Mouse (Mus musculus) cerebellum, postnatal 14 days (tissue): ENCODE measurements around the gene Dhdh.
A peak's percentile ranks its signal among the peaks of the same experiment; 100 is the strongest.
"Not testable (repeated sequence)": the region's sequence is repeated elsewhere in the genome, so short reads cannot be mapped to it uniquely, and the experiment has no call there.

ENCODE experiments used
- DNase-seq, 2 experiments: peaks; one replicate each; pipeline ENCODE4 v3.0.0; 2021; ENCODE audit warnings: mixed read lengths in 2 of 2

Dhdh gene

DNA sequence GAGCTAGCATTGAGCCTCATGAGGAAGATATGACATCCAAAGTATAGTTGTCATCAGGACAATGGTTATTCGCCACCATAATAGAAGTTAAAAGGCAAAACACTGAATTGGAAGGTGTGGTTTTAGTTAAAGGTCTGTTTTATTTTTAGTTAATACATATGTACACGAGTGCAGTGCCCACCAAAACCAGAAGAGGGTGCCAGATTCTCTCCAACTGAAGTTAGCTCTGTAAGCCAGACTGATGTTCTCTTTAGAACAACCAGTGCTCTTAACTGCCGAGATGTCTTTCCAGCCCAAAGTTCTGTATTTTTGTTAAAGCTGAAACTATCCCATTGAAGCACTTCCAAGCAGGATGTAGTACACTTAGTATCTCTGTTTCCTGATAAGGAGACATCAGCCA lies 17.7 kb downstream of the Dhdh start:
- DNase-seq, result peak; percentile 79 to 86

DNA sequence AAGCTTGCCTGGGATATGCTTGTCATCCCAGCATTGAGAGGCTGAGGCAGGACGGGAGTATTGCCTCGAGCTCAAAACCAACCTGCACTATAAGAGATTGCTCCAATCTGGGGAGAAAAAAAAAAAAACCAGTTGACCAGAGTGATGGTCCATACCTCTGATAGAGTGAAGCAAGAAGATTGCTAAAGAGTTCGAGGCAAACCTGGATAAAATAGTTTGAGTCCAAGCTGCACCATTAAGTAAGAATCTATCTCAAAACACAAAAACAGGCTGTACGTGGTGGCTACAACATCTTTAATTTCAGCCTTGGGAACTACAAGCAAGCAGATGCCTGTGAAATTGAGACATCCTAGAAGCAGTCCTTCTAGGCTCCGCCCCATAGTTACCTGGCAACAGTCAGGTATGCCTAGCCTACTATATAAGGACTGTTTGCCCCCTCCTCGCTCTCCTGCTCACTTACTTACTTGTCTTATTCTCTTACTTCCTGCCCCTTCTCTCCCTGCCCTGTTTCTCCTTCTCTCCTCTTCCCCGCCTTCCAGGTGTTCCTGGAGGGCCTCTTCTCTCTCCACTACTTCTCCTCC lies 21.4 kb downstream of the Dhdh start:
- no peak for DNase-seq

DNA sequence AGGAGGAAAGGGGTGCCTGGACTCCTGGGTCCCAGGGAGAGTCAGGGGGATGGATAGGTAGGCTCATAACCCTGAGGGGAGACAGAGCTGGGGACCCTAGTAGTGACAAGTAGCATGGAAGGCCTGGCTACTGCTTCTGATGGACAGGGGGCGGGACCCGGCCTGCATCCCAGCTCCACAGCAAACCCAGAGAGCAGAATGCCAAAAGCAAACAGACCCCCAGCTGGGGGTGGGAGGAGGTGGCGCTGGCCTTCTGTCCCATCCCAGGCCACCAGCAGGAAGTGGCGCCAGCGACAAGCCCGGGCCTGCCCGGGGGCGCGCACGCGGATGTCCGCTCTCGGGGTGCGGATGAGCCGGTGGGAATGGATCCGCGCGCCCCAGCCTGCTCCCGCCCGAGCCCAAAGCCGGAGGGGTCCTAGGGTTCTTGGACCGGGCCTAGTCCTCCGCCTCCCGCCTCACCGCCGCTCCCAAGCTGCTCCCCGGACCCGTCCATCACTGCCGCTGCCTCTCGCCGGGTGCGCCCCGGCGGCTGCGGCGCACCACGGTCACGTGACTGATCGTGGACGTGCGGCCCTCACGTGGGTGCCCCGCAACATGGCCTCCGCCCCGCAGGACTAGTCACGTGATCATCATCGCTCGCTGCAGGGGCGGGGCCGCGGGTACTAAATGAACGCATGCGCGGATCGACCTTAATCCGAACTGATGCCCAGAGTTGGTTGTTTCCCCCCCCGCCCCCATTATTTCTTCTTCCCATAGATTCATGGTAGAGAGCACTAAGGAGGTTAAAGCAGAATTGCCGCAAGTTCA lies 22.1 kb downstream of the Dhdh start, which contains the start of gene Bax:
Gene Bax, minus strand, starts transcription at position 616 of the 807 bp plus-strand sequence.
- peak; percentile 99 for DNase-seq

DNA sequence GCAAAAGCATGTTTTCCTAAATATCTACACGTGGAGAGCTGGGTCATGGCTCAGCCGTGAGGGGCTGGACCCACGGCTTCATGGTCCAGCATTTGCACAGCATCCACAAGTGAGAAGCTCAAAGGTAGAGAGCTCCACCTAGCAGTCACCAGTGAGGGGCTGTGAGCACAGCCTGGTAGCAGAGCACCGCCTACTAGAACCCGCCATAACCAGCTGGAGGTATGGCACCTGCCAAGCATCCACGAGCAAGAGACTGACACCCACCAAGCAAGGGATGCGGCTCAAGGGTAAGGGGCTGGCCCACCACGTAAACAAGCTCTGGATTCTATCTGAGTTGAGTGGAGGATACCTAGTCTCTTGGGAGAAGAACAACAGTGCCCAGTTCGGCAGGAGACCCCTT lies 23.1 kb downstream of the Dhdh start:
- DNase-seq, result peak in 1 of 2 experiments; percentile 45

DNA sequence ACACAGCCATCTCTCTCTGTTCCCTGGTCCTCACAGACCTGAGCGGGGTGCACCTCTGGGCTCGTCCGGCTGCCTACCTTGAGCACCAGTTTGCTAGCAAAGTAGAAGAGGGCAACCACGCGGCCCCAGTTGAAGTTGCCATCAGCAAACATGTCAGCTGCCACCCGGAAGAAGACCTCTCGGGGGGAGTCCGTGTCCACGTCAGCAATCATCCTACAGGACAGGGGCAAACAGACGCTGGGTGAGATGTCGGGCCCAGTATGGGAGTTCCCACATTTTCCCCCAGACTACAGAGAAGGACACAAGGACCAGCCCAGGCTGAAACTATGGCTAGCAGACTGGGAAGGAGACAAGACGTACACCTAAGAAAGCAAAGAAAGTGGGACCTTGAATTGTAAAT lies 23.5 kb downstream of the Dhdh start:
- DNase-seq, result no peak

DNA sequence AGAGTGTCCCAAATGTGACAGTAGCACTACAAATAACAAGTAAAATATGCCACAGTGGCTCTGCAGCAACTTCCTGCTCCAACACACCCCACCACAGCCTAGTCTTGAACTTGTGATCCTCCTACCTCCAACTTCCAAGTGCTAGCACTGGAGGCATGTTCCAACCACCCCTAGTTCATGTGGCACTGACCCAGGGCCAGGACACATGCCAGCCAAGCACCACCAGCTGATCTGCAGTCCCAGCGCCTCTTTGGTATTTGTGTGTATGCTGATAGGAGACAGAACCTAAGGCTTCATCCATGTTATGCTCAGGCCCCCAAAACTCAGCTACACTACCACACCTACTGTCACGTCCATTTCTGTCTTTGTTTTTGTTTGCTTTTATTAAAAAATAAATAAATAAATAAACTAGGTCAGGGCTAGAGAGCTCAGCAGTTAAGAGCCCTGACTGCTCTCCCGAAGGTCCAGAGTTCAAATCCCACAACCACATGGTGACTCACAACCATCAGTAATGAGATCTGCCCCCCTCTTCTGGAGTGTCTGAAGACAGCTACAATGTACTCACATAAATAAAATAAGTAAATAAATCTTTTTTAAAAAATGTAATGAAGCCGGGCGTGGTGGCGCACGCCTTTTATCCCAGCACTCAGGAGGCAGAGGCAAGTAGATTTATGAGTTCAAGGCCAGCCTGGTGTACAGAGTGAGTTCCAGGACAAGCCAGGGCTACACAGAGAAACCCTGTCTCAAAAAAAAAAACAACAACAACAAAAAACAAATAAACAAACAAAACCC lies 24.4 kb downstream of the Dhdh start:
- peak in 1 of 2 experiments; percentile 59 for DNase-seq

DNA sequence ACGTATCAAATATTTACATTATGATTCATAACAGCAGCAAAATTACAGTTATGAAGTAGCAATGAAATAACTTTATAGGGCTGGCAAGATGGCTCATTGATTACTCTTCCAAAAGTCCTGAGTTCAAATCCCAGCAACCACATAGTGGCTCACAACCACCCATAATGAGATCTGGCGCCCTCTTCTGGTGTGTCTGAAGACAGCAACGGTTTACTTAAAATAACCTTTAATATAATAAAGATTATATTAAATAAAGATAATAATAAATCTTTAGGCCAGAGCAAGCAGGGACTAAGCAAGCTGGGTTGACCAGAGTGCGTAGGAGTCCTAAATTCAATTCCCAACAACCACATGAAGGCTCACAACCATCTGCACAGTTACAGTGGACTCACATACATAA lies 25.7 kb downstream of the Dhdh start:
- DNase-seq, result not testable (repeated sequence)

DNA sequence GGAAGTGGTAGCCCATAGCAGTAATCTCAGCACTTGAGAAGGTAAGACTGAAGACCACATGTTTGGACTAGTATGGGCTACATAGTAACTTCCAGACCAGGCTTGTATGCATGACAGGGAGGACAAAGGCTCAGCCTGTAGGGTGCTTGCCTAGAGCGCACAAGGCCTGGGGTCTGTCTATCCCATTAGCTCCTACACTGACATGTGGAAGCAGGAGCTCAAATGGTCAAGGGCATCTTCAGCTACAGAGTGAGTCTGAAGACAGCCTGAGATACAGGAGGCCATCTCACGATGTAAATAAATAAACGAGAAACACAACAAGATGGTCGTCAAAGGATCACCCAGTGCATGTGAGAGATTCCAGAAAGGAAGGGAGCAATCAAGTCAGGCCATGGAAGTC lies 26.3 kb downstream of the Dhdh start:
- no peak for DNase-seq

DNA sequence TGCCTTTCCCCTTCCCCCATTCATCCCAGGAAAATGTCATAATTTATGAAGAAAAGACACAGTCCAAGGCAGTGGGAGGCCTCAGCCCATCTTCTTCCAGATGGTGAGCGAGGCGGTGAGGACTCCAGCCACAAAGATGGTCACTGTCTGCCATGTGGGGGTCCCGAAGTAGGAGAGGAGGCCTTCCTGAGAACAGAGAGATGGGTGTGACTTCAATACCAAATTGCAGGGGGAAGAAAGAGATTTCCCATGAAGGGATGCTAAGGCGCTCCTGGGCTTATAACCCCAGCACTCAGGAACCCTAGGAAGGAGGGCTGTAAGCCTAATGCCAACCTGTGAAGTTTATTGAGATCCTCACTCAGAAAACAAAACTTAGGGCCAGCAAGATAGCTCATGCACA lies 26.8 kb downstream of the Dhdh start:
- DNase-seq, result no peak

DNA sequence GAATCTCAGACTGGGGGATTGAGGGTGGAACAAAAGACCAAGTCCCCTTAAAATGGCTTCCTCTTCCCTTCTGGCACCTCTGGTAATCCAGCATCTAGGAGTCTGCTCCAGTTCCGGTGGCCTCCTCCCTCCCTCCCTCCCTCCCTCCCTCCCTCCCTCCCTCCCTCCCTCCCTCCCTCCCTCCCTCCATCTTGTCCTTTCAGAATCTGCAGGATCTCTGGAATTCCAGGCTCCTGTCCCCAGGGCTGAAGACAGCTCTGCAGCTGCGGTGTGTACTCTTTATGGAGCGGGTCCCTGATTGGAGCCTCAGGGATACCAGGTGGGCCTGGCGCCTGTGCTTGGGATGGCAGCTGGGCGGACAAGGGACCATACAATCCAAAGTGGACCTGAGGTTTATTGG lies 27.3 kb downstream of the Dhdh start:
- DNase-seq, result peak in 1 of 2 experiments; percentile 38

DNA sequence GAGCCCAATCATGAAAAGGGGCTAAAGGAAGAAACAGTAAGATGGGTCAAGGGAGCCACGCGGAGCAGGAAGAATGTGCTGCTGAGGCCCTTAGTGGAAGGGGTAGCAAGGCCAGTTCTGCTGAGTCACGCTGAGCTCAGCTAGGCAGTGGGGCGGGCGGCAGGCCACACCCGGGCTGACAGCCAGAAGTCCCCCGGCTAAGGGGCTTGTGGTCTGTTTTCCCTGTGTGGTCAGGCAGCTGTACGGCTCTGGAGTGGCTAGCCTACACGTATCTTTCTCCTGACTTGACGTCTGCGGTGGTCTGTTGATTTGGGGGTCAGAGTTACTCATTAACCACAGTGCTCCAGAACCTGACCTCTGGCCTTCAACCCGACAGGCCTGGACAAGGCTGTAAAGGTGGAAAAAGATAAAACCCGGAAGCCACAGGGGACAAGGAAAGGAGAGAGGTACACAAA lies 27.7 kb downstream of the Dhdh start:
- DNase-seq, result peak; percentile 58 to 70

DNA sequence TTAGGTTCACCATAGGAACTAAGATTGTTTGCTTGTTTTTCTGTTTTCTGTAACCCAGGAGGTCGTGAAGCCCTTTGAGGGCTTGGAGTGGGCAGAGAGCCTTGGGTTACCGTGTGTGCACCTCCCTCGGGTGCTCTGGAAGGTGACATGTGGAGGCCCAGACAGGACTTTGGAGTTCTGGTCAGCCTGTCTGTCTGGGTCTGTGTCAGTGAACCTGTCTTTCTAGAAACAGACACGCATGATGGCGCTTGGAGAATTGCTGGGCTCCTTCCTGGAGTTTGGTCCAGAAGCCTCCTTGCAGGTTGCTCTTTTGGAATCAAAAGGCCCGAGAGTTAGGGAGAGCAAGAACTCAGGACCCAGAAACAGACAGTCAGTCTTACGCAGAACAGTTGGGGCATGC lies 28.2 kb downstream of the Dhdh start:
- DNase-seq, result peak in 1 of 2 experiments; percentile 41

DNA sequence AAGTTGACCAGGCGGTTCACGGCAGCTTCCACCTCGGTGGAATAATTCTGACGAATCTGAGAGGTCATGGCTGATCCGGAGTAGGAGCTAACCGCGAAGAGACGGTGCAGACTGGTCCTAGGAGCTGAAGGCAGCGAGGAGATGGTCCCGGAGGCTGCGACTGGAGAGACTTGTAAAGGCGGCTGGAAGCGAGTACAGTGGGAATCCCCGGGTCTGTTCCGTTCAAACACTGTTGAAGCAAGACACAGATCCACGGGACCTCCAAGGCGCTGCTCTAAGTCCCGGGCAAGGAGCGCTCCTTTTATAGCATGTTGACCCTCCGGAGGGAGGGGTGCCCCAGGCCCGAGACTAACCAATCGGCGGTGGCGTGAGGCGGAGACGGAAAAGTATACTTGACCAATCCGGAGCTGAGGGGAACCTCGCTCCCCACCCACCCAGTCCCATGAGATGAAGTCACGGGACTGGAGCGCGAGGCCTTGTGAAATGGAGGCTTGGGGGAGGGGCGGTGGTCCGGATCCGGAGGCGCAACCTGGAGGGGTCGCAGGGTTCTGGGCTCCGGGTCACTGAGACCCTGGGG lies 29.0 kb downstream of the Dhdh start, which contains the start of gene Ftl1:
Gene Ftl1, minus strand, starts transcription at position 321 of the 577 bp plus-strand sequence.
- peak; percentile 96 for DNase-seq

DNA sequence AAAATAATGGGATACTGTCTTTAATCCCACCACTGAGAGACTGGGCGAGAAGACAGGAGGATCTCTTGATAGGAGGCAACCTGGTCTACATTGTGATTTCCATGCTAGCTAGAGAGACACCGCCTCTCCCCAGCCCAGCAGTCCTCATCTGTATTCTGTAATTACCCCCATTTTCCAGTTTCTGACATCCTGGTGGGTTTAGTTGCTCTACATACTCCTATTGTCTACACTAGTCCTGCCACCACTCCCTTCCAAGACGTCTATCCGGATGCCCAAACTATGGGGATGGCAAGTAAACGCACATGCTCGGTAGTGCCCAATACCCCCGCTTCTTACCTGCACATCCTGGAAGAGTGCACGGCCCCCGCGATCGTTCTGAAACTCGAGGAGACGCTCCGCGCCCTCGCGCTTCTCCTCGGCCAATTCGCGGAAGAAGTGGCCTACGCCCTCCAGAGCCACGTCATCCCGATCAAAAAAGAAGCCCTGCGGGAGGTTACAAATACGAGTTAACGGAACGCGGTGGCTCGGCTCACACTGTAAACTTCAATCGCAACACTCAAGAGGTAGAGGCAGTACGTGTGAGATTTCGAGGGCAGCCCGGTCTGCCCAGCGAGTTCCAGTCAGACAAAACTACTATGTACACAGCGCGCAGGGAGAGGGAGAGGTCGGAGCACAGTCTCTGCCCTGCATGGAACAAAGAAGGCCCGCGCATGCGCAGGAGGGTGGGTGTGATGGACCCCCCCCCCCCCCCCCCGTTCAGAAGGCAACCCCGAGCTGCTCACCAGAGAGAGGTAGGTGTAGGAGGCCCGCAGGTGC lies 29.6 kb downstream of the Dhdh start:
- DNase-seq, result peak; percentile 89 to 96

DNA sequence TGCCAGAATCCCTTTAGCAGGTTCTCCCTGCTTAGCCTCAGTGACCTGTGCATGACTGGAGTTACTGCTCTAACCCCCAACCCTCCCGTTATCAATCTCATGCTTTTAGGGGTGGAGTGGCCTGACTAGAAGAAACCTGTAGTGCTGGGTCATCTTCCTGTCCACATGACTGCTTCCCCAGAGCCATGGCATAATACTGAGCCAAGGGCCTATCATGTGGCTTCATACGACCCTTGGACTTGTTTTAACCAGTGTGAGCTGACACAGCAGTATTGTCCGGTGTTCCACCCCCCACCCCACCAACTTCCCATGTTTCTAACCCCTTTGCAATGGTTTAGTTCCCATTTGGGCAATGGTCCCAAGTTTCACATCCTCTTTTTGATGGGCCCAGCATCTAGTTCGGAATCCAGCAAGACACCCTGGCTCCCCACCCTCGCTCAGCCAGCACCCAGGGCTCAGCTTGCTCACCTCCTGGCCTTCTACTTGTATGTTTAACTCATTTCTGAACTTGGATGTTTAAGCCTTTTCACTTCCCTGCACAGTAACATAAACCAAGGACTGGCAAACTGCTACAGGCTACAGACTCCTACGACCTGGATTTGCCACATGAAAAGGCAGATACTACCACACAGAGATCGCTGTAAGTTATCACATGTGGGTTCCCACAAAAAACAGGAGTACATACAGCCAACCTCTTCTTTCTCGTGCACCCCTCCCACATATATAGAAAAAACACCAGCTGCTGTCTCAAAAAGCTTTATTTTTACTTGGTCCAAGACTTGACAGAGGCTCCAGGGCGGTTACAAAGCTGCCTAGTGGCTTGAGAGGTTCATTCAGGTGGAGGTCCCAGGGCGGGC lies 31.2 kb downstream of the Dhdh start:
- DNase-seq, result no peak

DNA sequence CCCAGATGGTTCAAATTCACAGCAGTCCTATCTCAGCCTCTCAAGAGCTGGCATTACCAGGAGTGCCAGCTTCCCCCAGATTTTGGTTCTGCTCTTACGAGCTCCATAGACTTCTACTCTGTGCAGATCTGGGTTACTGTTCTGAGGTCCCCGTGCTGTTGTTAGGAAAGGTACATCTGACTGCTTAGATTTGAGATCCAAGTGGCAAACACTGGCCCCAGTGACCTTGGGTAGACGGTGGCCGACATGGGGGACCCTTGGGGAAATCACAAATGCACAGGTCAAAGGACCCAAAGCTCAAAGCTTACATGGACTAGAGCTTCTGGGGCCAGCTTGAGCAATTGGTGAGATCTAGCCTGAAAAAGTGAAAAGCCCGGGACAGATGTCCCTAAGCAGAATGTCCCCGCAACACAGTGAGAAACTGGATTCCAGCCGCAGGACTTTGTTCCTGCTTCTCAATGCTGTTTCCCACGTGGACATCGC lies 31.8 kb downstream of the Dhdh start:
- no peak for DNase-seq

DNA sequence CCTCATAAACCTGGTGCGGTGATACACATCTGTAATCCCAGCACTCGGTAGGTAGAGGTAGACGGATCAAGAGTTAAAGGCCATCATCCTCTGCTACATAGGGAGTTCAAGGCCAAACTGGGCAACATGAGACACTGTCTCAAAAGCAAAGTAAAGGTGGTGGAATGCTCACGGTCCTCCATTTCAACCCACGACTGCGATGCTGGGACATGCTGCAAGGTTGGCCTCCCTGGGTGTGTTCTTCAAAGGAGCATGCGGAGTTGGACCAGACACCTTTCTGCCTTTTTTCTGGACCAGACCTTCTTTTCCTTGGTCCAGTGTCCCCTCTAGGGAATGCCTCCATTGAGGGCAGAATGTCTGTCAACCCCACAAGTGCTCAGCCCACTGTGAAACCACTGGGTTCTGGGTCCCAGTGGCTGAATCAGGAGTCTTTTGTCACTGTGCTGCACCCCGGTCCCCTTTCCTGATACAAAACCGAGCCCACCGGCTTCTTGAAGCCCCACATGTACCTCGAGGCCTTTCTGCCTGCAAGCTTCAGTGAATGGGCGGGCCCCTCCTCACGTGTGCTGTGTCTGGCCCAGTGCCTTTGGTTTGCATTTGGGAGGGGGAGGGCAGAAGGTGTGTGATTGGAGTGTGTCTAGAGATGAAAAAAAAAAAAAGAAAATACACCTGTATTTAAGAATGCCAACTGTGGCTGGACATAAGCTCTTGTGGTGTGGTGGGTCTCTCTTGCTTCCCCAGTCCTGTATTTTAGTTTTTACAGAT lies 32.5 kb downstream of the Dhdh start:
- no peak for DNase-seq

DNA sequence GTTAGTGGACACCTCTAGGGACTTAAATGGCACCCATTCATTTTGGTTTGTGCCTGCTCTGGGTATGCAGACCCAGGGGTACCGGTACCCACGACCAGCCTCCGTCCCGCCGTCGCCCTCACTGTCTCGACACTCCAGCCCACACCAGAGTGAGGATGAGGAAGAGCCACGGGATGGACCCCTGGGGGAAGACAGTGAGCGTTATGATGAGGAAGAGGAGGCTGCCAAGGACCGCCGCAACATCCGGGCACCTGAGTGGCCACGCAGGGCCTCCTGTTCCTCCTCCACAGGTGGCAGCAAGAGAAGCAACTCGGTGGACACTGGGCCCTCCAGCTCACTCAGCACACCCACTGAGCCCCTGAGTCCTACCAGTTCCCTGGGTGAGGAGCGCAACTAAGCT lies 33.6 kb downstream of the Dhdh start:
- DNase-seq, result no peak

DNA sequence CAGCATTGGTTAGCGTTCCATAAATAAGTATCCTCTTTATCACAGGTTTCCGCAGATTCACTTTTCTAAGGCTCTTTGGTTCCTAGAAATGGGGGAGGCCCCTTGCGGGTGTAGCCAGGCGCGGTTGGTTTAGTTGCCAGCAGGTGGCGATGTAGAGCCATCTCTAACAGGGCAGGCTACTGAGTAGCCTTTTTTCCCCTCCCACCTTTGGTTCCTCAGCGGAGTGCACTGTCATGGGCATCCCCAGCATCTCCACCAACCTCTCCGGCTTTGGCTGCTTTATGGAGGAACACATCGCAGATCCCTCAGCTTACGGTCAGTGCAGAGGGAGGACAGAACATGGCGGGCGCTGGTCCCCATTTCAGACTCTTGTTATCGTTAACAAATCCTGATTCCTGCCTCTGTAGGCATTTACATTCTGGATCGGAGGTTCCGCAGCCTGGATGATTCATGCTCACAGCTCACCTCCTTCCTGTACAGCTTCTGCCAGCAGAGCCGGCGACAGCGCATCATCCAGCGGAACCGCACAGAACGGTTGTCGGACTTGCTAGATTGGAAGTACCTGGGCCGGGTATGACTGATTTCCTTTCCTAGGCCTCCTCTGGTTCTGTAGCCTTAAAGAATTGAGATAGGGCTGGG lies 37.1 kb downstream of the Dhdh start:
- DNase-seq, result peak; percentile 93 to 95

DNA sequence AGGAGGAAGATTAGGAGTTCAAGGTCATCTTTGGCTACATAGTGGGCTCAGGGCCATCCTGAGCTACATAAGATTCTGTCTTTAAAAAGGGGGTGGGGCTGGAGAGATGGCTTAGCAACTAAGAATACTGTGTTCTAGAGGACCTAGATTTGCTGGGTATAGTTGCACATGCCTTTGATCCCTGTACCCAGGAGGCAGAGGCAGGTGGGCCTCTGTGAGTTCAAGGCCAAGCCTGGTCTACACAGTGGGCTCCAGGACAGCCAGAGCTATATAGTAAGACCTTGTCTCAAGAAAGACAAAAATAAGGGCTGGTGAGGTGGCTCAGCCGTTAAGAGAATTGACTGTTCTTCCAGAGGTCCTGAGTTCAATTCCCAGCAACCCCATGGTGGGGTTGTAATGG lies 38.6 kb downstream of the Dhdh start:
- DNase-seq, result no peak
